Mouse (Mus musculus) layer of hippocampus, adult 9-11 months (tissue): ENCODE results near the gene Ipmk.

Experiments
- DNase-seq: peaks from one replicate; pipeline ENCODE4 v3.0.0; 2022

Ipmk gene

GRCm38 (mm10) chr10:71341290-71341689 lies 6.3 kb upstream of the Ipmk start:
- no peak for DNase-seq

- no peak for DNase-seq
These were observed 5.3 kb upstream of the Ipmk start for GRCm38 (mm10) chr10:71342030-71342805.

- DNase-seq: no peak
These were observed 4.4 kb upstream of the Ipmk start for GRCm38 (mm10) chr10:71343130-71343529.

- DNase-seq: no peak
These were observed 3.8 kb upstream of the Ipmk start for GRCm38 (mm10) chr10:71343567-71344265.

GRCm38 (mm10) chr10:71344579-71345143 lies 2.9 kb upstream of the Ipmk start, which contains the start of gene Cisd1:
Gene Cisd1, minus strand, starts transcription at chr10:71344954.
- DNase-seq: peak; percentile 95

GRCm38 (mm10) chr10:71346106-71346505 lies 1.5 kb upstream of the Ipmk start:
- no peak for DNase-seq

- DNase-seq: peak; percentile 34
These were observed 648 bp upstream of the Ipmk start for GRCm38 (mm10) chr10:71346722-71347508.

- DNase-seq: peak; percentile 26
These were observed 537 bp downstream of the Ipmk start for GRCm38 (mm10) chr10:71347964-71348636.

GRCm38 (mm10) chr10:71348637-71349280 lies 1.2 kb downstream of the Ipmk start:
- DNase-seq: no peak

GRCm38 (mm10) chr10:71349290-71349689 lies 1.7 kb downstream of the Ipmk start:
- no peak for DNase-seq

GRCm38 (mm10) chr10:71351301-71351700 lies 3.7 kb downstream of the Ipmk start:
- DNase-seq: no peak

- DNase-seq: no peak
These were observed 6.3 kb downstream of the Ipmk start for GRCm38 (mm10) chr10:71353850-71354249.

- no peak for DNase-seq
These were observed 7.4 kb downstream of the Ipmk start for GRCm38 (mm10) chr10:71354947-71355346.

- no peak for DNase-seq
These were observed 13.5 kb downstream of the Ipmk start for GRCm38 (mm10) chr10:71361044-71361443.

GRCm38 (mm10) chr10:71361836-71362562 lies 14.4 kb downstream of the Ipmk start:
- no peak for DNase-seq

GRCm38 (mm10) chr10:71363440-71363839 lies 15.9 kb downstream of the Ipmk start:
- DNase-seq: no peak

GRCm38 (mm10) chr10:71363858-71364257 lies 16.3 kb downstream of the Ipmk start:
- DNase-seq: no peak

- DNase-seq: no peak
These were observed 20.8 kb downstream of the Ipmk start for GRCm38 (mm10) chr10:71368128-71368940.

GRCm38 (mm10) chr10:71369466-71369865 lies 21.9 kb downstream of the Ipmk start:
- no peak for DNase-seq

GRCm38 (mm10) chr10:71371881-71372280 lies 24.3 kb downstream of the Ipmk start:
- DNase-seq: no peak
